ENCODE assay signal across 7 mouse cellular contexts in the genomic region with DNA sequence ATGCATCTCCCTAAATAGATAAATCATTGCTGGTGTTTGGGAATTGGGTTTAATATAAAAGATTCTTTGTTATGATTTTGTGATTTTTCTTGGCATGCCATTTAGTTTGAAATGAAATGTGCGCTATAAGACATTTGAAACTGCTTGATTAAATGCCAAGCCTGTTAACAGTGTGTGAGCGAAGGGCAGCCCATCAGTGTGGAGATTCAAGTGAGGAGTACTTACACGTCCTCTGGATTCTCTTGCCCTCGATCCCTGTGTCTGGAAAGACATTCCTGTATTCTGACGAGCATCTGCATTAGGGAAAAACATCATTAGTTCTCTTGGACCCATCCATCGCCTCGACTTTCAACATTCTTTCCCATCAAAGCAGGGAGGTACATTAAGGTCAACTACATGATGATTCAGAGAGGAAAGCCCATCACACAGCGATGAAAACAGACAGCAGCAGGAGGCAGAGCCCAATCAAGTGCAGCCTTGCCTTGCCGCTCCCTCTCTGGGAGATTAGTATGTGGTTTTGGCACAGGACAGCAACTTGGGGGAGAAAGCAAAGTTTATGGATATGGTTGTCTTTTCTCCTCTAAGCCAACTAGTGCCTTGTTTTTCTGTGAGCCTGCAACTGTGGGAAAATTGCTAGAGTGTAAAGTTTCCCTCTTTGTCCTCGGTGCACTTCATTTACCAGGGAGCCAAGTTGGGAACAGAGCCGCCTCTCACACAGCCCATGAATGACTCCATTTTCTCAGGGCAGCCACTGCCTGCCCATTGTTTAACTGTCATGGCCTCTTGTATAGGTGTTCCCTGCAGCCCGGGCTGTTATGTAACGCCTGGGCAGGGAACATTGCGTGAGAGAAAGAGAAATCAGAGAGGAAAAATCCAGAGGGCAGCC. TPM values are rescaled to one million over a fixed set of nuclear protein-coding genes. Genes with fewer than 3 reads are reported as not detected.
A peak's percentile ranks its signal among the peaks of the same experiment; 100 is the strongest.
DNase-seq lines count a peak whose midpoint lies in the region; ATAC-seq and TF ChIP-seq lines count a peak whose summit lies in the region.

No protein-coding gene starts in this region.

- H3K9me3 ChIP-seq in embryonic facial prominence, embryonic 12.5 days: no peaks in the 10 kb centered on the region
- H3K9me3 ChIP-seq in hindbrain, embryonic 14.5 days (ENCODE audit: control insufficient read depth, low read length): no peaks in the 10 kb centered on the region
- H3K9me3 ChIP-seq in stomach, postnatal 0 days (ENCODE audit: control insufficient read depth, low read length): no peaks in the 10 kb centered on the region

- WGBS in embryonic facial prominence, embryonic 12.5 days: 47% methylated on average over 14 of the region's 14 CpGs
- WGBS in hindbrain, embryonic 14.5 days: 33% methylated on average over 14 of the region's 14 CpGs
- WGBS in stomach, postnatal 0 days: 34% methylated on average over 14 of the region's 14 CpGs

- no peak for TF ChIP-seq EP300 in stomach, postnatal 0 days (optimal IDR thresholded peaks at IDR 0.05)

- peak overlapping the region; percentile 75 for H3K27ac ChIP-seq in embryonic facial prominence, embryonic 12.5 days
- peak overlapping the region; percentile 76 for H3K27ac ChIP-seq in hindbrain, embryonic 14.5 days
- peak overlapping the region; percentile 89 for H3K27ac ChIP-seq in stomach, postnatal 0 days (replicated peaks)

- H3K36me3 ChIP-seq in embryonic facial prominence, embryonic 12.5 days: no peaks in the 10 kb centered on the region
- H3K36me3 ChIP-seq in hindbrain, embryonic 14.5 days (replicated peaks; ENCODE audit: control insufficient read depth, insufficient read depth): no peaks in the 10 kb centered on the region
- no peaks in the 10 kb centered on the region for H3K36me3 ChIP-seq in stomach, postnatal 0 days (ENCODE audit: control insufficient read depth, insufficient read depth, low read length)

- H3K4me3 ChIP-seq in embryonic facial prominence, embryonic 12.5 days: no peak overlapping the region
- H3K4me3 ChIP-seq in hindbrain, embryonic 14.5 days (replicated peaks; ENCODE audit: low read length): no peak overlapping the region
- H3K4me3 ChIP-seq in stomach, postnatal 0 days (ENCODE audit: low read depth, low read length): no peak overlapping the region

- no peak for TF ChIP-seq CTCF in stomach, postnatal 0 days (IDR thresholded peaks at IDR 0.05; ENCODE audit: low read depth)

- H3K4me2 ChIP-seq in embryonic facial prominence, embryonic 12.5 days (replicated peaks): no peak overlapping the region
- no peak overlapping the region for H3K4me2 ChIP-seq in hindbrain, embryonic 14.5 days (replicated peaks)
- H3K4me2 ChIP-seq in stomach, postnatal 0 days (replicated peaks; ENCODE audit: low read depth): 0 out of 2 replicates have a peak overlapping the region, but pooled peaks have one; percentile 0

- H3K9ac ChIP-seq in embryonic facial prominence, embryonic 12.5 days: no peak overlapping the region
- H3K9ac ChIP-seq in hindbrain, embryonic 14.5 days: no peak overlapping the region
- no peak overlapping the region for H3K9ac ChIP-seq in stomach, postnatal 0 days (ENCODE audit: low read length)

- no peaks in the 10 kb centered on the region for H3K27me3 ChIP-seq in embryonic facial prominence, embryonic 12.5 days
- no peaks in the 10 kb centered on the region for H3K27me3 ChIP-seq in hindbrain, embryonic 14.5 days (ENCODE audit: control insufficient read depth, insufficient read depth, low read length)
- no peaks in the 10 kb centered on the region for H3K27me3 ChIP-seq in stomach, postnatal 0 days (ENCODE audit: control insufficient read depth, insufficient read depth, low read length)

- peak; percentile 23 for DNase-seq in kidney, postnatal 14 days
- no peak for DNase-seq in kidney, adult 18-20 months
- DNase-seq in hindbrain, embryonic 14.5 days (ENCODE audit: low spot score): peak; percentile 37
- peak; percentile 27 for DNase-seq in lung, postnatal 14 days
- no peak for DNase-seq in stomach, postnatal 0 days (ENCODE audit: low spot score)
- DNase-seq in testis, postnatal 10 days (ENCODE audit: low spot score): no peak

- ATAC-seq in embryonic facial prominence, embryonic 12.5 days (ENCODE audit: insufficient number of reproducible peaks, insufficient read depth, low FRiP score, low TSS enrichment): peak; percentile 87; the same call in 1 of the 2 replicates
- ATAC-seq in hindbrain, embryonic 14.5 days (ENCODE audit: low FRiP score): peak; percentile 92; the same call in 1 of the 2 replicates
- peak; percentile 71 for ATAC-seq in stomach, postnatal 0 days (ENCODE audit: low FRiP score, low TSS enrichment)

- no peaks in the 10 kb centered on the region for H3K4me1 ChIP-seq in embryonic facial prominence, embryonic 12.5 days
- peaks cover 6% of the 10 kb centered on the region; the same call in 1 of the 2 replicates for H3K4me1 ChIP-seq in hindbrain, embryonic 14.5 days (replicated peaks; ENCODE audit: control insufficient read depth, insufficient read depth, low read length)
- no peaks in the 10 kb centered on the region; the same call in 1 of the 2 replicates for H3K4me1 ChIP-seq in stomach, postnatal 0 days (replicated peaks; ENCODE audit: control insufficient read depth, insufficient read depth)

RNA-seq across cellular contexts. Expression of a gene that starts 44.6 kb away (rescaled TPM):
- polyA plus RNA-seq in embryonic facial prominence, embryonic 12.5 days (2016; fragmentation: Nextera tagmentation; extraction: Ambion mirVana): 0.58 and 0.81 TPM in 2 replicates
- polyA plus RNA-seq in hindbrain, embryonic 14.5 days (2014; fragmentation: Nextera tagmentation; extraction: Ambion mirVana): 1.2 and 1.4 TPM in 2 replicates
- polyA plus RNA-seq in stomach, postnatal 0 days (2015; fragmentation: Nextera tagmentation; extraction: Ambion mirVana): 0.05 and 0.06 TPM in 2 replicates

Comparison
In these comparisons a context has a peak if more than half of its experiments do, and no peak if none do; other contexts are left out.
1. DNase-seq: peak in kidney, postnatal 14 days (single experiment), hindbrain, embryonic 14.5 days (single experiment) and lung, postnatal 14 days (single experiment); none in kidney, adult 18-20 months (single experiment), stomach, postnatal 0 days (single experiment) and testis, postnatal 10 days (single experiment).
2. Peak in every context shown above with its lines, with median percentiles within 50 percentile points of each other: ATAC-seq and H3K27ac ChIP-seq.